Mouse (Mus musculus) bone marrow macrophage, adult 2 months (primary cell): Measurements from ENCODE around the gene Pik3r2.

Experiments used
- CTCF ChIP-seq: IDR thresholded peaks from 2 replicates; pipeline ENCODE4 v1.5.1; 2012; ENCODE audit warnings: low read depth, mild to moderate bottlenecking, low read length, moderate library complexity
- POLR2A ChIP-seq: IDR thresholded peaks from 2 replicates; pipeline ENCODE4 v1.6.1; 2012; ENCODE audit warnings: mild to moderate bottlenecking, low read depth, low read length, borderline replicate concordance

DNA sequence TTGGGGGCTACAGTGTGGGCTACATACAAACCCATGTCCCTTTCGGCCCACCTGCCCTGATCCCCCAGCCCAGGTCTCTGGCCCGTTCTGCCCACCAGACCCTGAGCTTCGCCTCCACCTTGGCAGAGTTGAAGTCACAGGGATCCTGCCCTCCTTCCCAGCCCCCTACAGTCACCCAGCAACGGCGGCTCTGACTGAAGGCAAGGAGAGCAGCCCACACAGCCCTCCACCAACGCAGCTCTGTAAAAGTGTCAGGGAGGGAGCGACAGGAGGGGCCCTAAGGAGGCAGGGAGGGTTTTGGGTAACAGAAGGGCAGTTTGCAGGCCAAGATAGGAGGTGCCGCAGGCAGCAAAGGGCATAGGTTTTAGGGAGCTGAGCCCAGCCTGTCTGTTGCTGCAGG, 14.3 kb upstream of the Pik3r2 start:
- TF ChIP-seq POLR2A: no peak
- no peak for TF ChIP-seq CTCF
